Comparison of ENCODE assay signal across 8 mouse cellular contexts in genomic region chr3:127547882-127548281, GRCm38 (mm10). TPM values are rescaled to one million over a fixed set of nuclear protein-coding genes. Genes with fewer than 3 reads are reported as not detected.
DNase-seq lines count a peak whose midpoint lies in the region; ATAC-seq and TF ChIP-seq lines count a peak whose summit lies in the region.

No protein-coding gene starts in this region.

- no peak for ATAC-seq in heart, embryonic 12.5 days (ENCODE audit: insufficient number of reproducible peaks, low FRiP score)
- ATAC-seq in liver, embryonic 14.5 days (ENCODE audit: insufficient read depth): no peak

- H3K27me3 ChIP-seq in heart, embryonic 12.5 days (replicated peaks): no peaks in the 10 kb centered on the region
- H3K27me3 ChIP-seq in liver, embryonic 14.5 days (ENCODE audit: control insufficient read depth, insufficient read depth, low read length): no peaks in the 10 kb centered on the region

- H3K9ac ChIP-seq in heart, embryonic 12.5 days: no peak overlapping the region
- H3K9ac ChIP-seq in liver, embryonic 14.5 days (replicated peaks): no peak overlapping the region

- H3K4me2 ChIP-seq in heart, embryonic 12.5 days: no peak overlapping the region
- no peak overlapping the region for H3K4me2 ChIP-seq in liver, embryonic 14.5 days (ENCODE audit: low read depth)

- no peaks in the 10 kb centered on the region for H3K9me3 ChIP-seq in heart, embryonic 12.5 days (replicated peaks)
- H3K9me3 ChIP-seq in liver, embryonic 14.5 days (ENCODE audit: control insufficient read depth, low read length): no peaks in the 10 kb centered on the region

- 41% methylated on average over 5 of the region's 5 CpGs for WGBS in heart, embryonic 12.5 days
- 56% methylated on average over 5 of the region's 5 CpGs for WGBS in liver, embryonic 14.5 days (ENCODE audit: insufficient replicate concordance)

- H3K4me3 ChIP-seq in heart, embryonic 12.5 days: no peak overlapping the region
- H3K4me3 ChIP-seq in liver, embryonic 14.5 days (ENCODE audit: insufficient read depth in 1 of 2, low read depth in 2 of 2, low read length in 2 of 2): no peak overlapping the region

- H3K4me1 ChIP-seq in heart, embryonic 12.5 days (replicated peaks): peaks cover 3% of the 10 kb centered on the region; the same call in 1 of the 2 replicates
- peaks cover 0 to 3% of the 10 kb centered on the region in 2 experiments; a peak in 2 of 4 replicates for H3K4me1 ChIP-seq in liver, embryonic 14.5 days (replicated peaks; ENCODE audit: control insufficient read depth in 2 of 2, insufficient read depth in 2 of 2, low read length in 1 of 2)

- H3K36me3 ChIP-seq in heart, embryonic 12.5 days: peaks cover 37% of the 10 kb centered on the region
- peaks cover 29% of the 10 kb centered on the region for H3K36me3 ChIP-seq in liver, embryonic 14.5 days (replicated peaks; ENCODE audit: control insufficient read depth, insufficient read depth, low read depth)

- TF ChIP-seq CTCF in liver, embryonic 14.5 days (IDR thresholded peaks at IDR 0.05; ENCODE audit: low read depth): peak; percentile 59

- H3K27ac ChIP-seq in heart, embryonic 12.5 days (ENCODE audit: poor library complexity, severe bottlenecking): no peak overlapping the region
- H3K27ac ChIP-seq in liver, embryonic 14.5 days: no peak overlapping the region

- peak; percentile 37 for DNase-seq in heart, postnatal 4 days
- peak; percentile 16 for DNase-seq in right cerebral cortex, postnatal 14 days
- no peak for DNase-seq in right cerebral cortex, postnatal 25 days
- peak; percentile 49 to 53 for DNase-seq in adrenal gland, postnatal 36 days
- peak in 1 of 3 experiments; percentile 16 for DNase-seq in liver, embryonic 14.5 days (ENCODE audit: low read depth in 3 of 3, low spot score in 3 of 3)
- no peak for DNase-seq in ovary, postnatal 14 days (ENCODE audit: low spot score)
- no peak for DNase-seq in layer of hippocampus, postnatal 14 days (ENCODE audit: low spot score in 2 of 2)

- TF ChIP-seq EP300 in liver, embryonic 14.5 days (IDR thresholded peaks at IDR 0.05; ENCODE audit: low read depth): no peak

RNA-seq across cellular contexts. Expression of gene Larp7, which starts 5.3 kb away (rescaled TPM):
- 10 to 100 TPM; 45.7 to 47.6 TPM for total RNA-seq in heart, postnatal 4 days (2021)
- polyA plus RNA-seq in heart, embryonic 12.5 days (2016; fragmentation: Nextera tagmentation; extraction: Ambion mirVana): 61.2 and 62.6 TPM in 2 replicates
- total RNA-seq in adrenal gland, postnatal 36 days (2021): 10 to 100 TPM; 21.8 to 23.7 TPM
- 7.7 and 22.4 TPM in 2 replicates for polyA plus RNA-seq in liver, embryonic 14.5 days (2012; rRNA removed)
- 29.9 and 33.3 TPM in 2 replicates for polyA plus RNA-seq in liver, embryonic 14.5 days (2014; fragmentation: Nextera tagmentation; extraction: Ambion mirVana)
- total RNA-seq in layer of hippocampus, postnatal 14 days (2021): 10 to 100 TPM; 14.6 to 16.5 TPM

RNA-seq across cellular contexts. Expression of gene Zgrf1, which starts 5.4 kb away (rescaled TPM):
- total RNA-seq in heart, postnatal 4 days (2021): 1 to 10 TPM; 8.6 to 9.1 TPM
- polyA plus RNA-seq in heart, embryonic 12.5 days (2016; fragmentation: Nextera tagmentation; extraction: Ambion mirVana): 9.9 and 10.0 TPM in 2 replicates
- total RNA-seq in adrenal gland, postnatal 36 days (2021): 1 to 10 TPM; 1.3 to 1.5 TPM
- polyA plus RNA-seq in liver, embryonic 14.5 days (2012; rRNA removed): 3.2 and 4.7 TPM in 2 replicates
- polyA plus RNA-seq in liver, embryonic 14.5 days (2014; fragmentation: Nextera tagmentation; extraction: Ambion mirVana): 4.0 and 4.1 TPM in 2 replicates
- total RNA-seq in layer of hippocampus, postnatal 14 days (2021): 1 to 10 TPM; 2.6 to 3.4 TPM

RNA-seq across cellular contexts. Expression of gene Ank2, which starts 48.7 kb away (rescaled TPM):
- 100 to 1,000 TPM; 223 to 230 TPM for total RNA-seq in heart, postnatal 4 days (2021)
- 42.5 and 45.7 TPM in 2 replicates for polyA plus RNA-seq in heart, embryonic 12.5 days (2016; fragmentation: Nextera tagmentation; extraction: Ambion mirVana)
- 10 to 100 TPM; 38.6 to 42.5 TPM for total RNA-seq in adrenal gland, postnatal 36 days (2021)
- polyA plus RNA-seq in liver, embryonic 14.5 days (2012; rRNA removed): 4.4 and 5.2 TPM in 2 replicates
- 4.8 and 5.5 TPM in 2 replicates for polyA plus RNA-seq in liver, embryonic 14.5 days (2014; fragmentation: Nextera tagmentation; extraction: Ambion mirVana)
- 100 to 1,000 TPM; 837 to 918 TPM for total RNA-seq in layer of hippocampus, postnatal 14 days (2021)

Comparison
In these comparisons a context has a peak if more than half of its experiments do, and no peak if none do; other contexts are left out.
1. DNase-seq: peak in heart, postnatal 4 days (single experiment), right cerebral cortex, postnatal 14 days (single experiment) and adrenal gland, postnatal 36 days (2 of 2); none in right cerebral cortex, postnatal 25 days (single experiment), ovary, postnatal 14 days (single experiment) and layer of hippocampus, postnatal 14 days (0 of 2).
2. RNA of gene Ank2, which starts 48.7 kb away (total RNA-seq): 837 to 918 TPM in layer of hippocampus, postnatal 14 days and 223 to 230 TPM in heart, postnatal 4 days; 38.6 to 42.5 TPM in adrenal gland, postnatal 36 days; every median in the first group is over 4 times any median in the second.